Mouse (Mus musculus): Measurements from ENCODE around the gene Bex4. TPM values are rescaled to one million over a fixed set of nuclear protein-coding genes. Genes with fewer than 3 reads are reported as not detected.

Gene Bex4
- total and polyA plus RNA-seq, 3 experiments: not detected

- TF ChIP-seq UBTF (IDR thresholded peaks at IDR 0.05; ENCODE audit: low read depth, low read length): no peak
- no peak for TF ChIP-seq ZC3H11A (IDR thresholded peaks at IDR 0.05; ENCODE audit: low read depth, low read length)
- TF ChIP-seq TBP (conservative IDR thresholded peaks at IDR 0.05; ENCODE audit: low read depth, low read length): 0 out of 2 replicates have a peak, but pooled peaks have one; percentile 54
- no peak for TF ChIP-seq ZNF384 (IDR thresholded peaks at IDR 0.05; ENCODE audit: low read depth, low read length)
- no peak for TF ChIP-seq RCOR1 (conservative IDR thresholded peaks at IDR 0.05; ENCODE audit: low read depth, low read length)
- TF ChIP-seq MAX (IDR thresholded peaks at IDR 0.05; ENCODE audit: low read length): peak; percentile 28; the same call in 1 of the 2 replicates
- no peak for TF ChIP-seq ETS1 (conservative IDR thresholded peaks at IDR 0.05; ENCODE audit: low read depth, low read length)
- no peak for TF ChIP-seq KAT2A (IDR thresholded peaks at IDR 0.05; ENCODE audit: insufficient replicate concordance, low read length)
These were observed 33.3 kb downstream of the Bex4 start, which contains the start of gene Tceal8 (continued) for GRCm38 (mm10) chrX:136172118-136172551.

- Histone ChIP-seq H3K27me3 (replicated peaks) (no peaks in the 10 kb centered on the region), H3K36me3 (replicated peaks in 1 of 2; ENCODE audit: control insufficient read depth in 1 of 2, insufficient read depth in 1 of 2, low read length in 1 of 2) (no peaks in the 10 kb centered on the region), H3K4me1 (ENCODE audit: control insufficient read depth in 1 of 2, insufficient read depth in 2 of 2) (no peaks in the 10 kb centered on the region), H3K27ac (ENCODE audit: insufficient read depth, low read depth) (no peak overlapping the region), H3K79me2 (replicated peaks; ENCODE audit: control insufficient read depth, extremely low read depth, insufficient read depth, poor library complexity, severe bottlenecking) (no peaks in the 10 kb centered on the region), H3K9me3 (replicated peaks; ENCODE audit: low read length) (no peaks in the 10 kb centered on the region), H3K4me3 (replicated peaks in 1 of 3; ENCODE audit: low read depth in 2 of 3, low read length in 2 of 3, poor library complexity in 1 of 3) (no peak overlapping the region), H3K4me2 (ENCODE audit: insufficient read depth, low read depth, poor library complexity, severe bottlenecking) (no peak overlapping the region; the same call in 1 of the 2 replicates), H3K9ac (ENCODE audit: insufficient read depth, low read depth) (no peak overlapping the region)
- in situ Hi-C loops (cut with MboI; ENCODE audit: low pct_ligation_motif_present, low pct_unique_long_range_greater_than_20kb, low sequenced_read_pairs): no loop called here
- dilution Hi-C loops (cut with MboI; ENCODE audit: extremely low pct_ligation_motif_present, extremely low pct_unique_long_range_greater_than_20kb, low sequenced_read_pairs): no loop called here
- TF ChIP-seq SMC3 (IDR thresholded peaks at IDR 0.05; ENCODE audit: low read depth, low read length) (no peak), USF1 (IDR thresholded peaks at IDR 0.05; ENCODE audit: low read depth, low read length) (no peak), TBP (conservative IDR thresholded peaks at IDR 0.05; ENCODE audit: low read depth, low read length) (no peak), ZNF384 (IDR thresholded peaks at IDR 0.05; ENCODE audit: low read depth, low read length) (no peak), CTCF (conservative IDR thresholded peaks at IDR 0.05 in 1 of 2, IDR thresholded peaks at IDR 0.05 in 1 of 2; ENCODE audit: low read depth in 2 of 2, low read length in 2 of 2) (no peak), USF2 (conservative IDR thresholded peaks at IDR 0.05; ENCODE audit: low read depth, low read length) (no peak), MAZ (IDR thresholded peaks at IDR 0.05; ENCODE audit: low read depth, low read length) (no peak), NRF1 (IDR thresholded peaks at IDR 0.05; ENCODE audit: low read depth, low read length) (no peak), MYC (IDR thresholded peaks at IDR 0.05; ENCODE audit: low read depth, low read length) (no peak), IRF4 (IDR thresholded peaks at IDR 0.05; ENCODE audit: low read depth, low read length) (no peak), UBTF (IDR thresholded peaks at IDR 0.05; ENCODE audit: low read depth, low read length) (no peak), E2F4 (IDR thresholded peaks at IDR 0.05; ENCODE audit: insufficient replicate concordance, low read depth, low read length) (no peak), ZC3H11A (IDR thresholded peaks at IDR 0.05; ENCODE audit: low read depth, low read length) (no peak), RAD21 (IDR thresholded peaks at IDR 0.05; ENCODE audit: low read depth, low read length) (no peak), ZKSCAN1 (IDR thresholded peaks at IDR 0.05; ENCODE audit: borderline replicate concordance, low read depth, low read length) (no peak), ZMIZ1 (IDR thresholded peaks at IDR 0.05; ENCODE audit: low read depth, low read length) (no peak), MAX (IDR thresholded peaks at IDR 0.05; ENCODE audit: low read length) (no peak), ETS1 (conservative IDR thresholded peaks at IDR 0.05; ENCODE audit: low read depth, low read length) (no peak), POLR2AphosphoS2 (IDR thresholded peaks at IDR 0.05; ENCODE audit: low read depth, low read length) (no peak), MXI1 (IDR thresholded peaks at IDR 0.05; ENCODE audit: low read depth, low read length) (no peak)
- DNase-seq (ENCODE audit: extremely low read depth): no peak
These were observed 34.0 kb downstream of the Bex4 start for GRCm38 (mm10) chrX:136172786-136173185.
